Mouse (Mus musculus) stomach, embryonic 16.5 days (tissue): Measurements from ENCODE around the gene Gucd1. TPM values are rescaled to one million over a fixed set of nuclear protein-coding genes. Genes with fewer than 3 reads are reported as not detected.
A peak's percentile ranks its signal among the peaks of the same experiment; 100 is the strongest.

ENCODE experiments used
- ATAC-seq: fragments of 200-750 bp; cut with Nextera tagmentation; 2 replicates; pipeline ENCODE4 v1.8.0; 2017; ENCODE audit warnings: moderate number of reproducible peaks, moderate TSS enrichment; ENCODE audit not compliant: insufficient read depth, low FRiP score
- H3K27ac ChIP-seq: fragments of 300-500 bp; sonication (generic); 2 replicates; pipeline ENCODE4 v1.5.1; 2014; ENCODE audit warnings: low read length
- H3K27me3 ChIP-seq: fragments of 300-500 bp; sonication (generic); 2 replicates; pipeline ENCODE4 v1.6.1; 2014; ENCODE audit warnings: low read length, control low read depth, mixed read lengths; ENCODE audit not compliant: control insufficient read depth, insufficient read depth
- H3K36me3 ChIP-seq: fragments of 300-500 bp; sonication (generic); 2 replicates; pipeline ENCODE4 v1.6.1; 2014; ENCODE audit warnings: low read length; ENCODE audit not compliant: control insufficient read depth, insufficient read depth
- H3K4me1 ChIP-seq: fragments of 300-500 bp; sonication (generic); 2 replicates; pipeline ENCODE4 v1.6.1; 2014; ENCODE audit warnings: low read length, control low read depth, mixed read lengths; ENCODE audit not compliant: control insufficient read depth, insufficient read depth
- H3K4me2 ChIP-seq: fragments of 300-500 bp; sonication (generic); 2 replicates; pipeline ENCODE4 v1.6.1; 2014; ENCODE audit warnings: low read depth, low read length, mixed read lengths
- H3K4me3 ChIP-seq: fragments of 300-500 bp; sonication (generic); replicated peaks from 2 replicates; pipeline ENCODE4 v1.5.1; 2014; ENCODE audit warnings: mild to moderate bottlenecking, low read length
- H3K9ac ChIP-seq: fragments of 300-500 bp; sonication (generic); 2 replicates; pipeline ENCODE4 v1.6.1; 2014; ENCODE audit warnings: low read length
- H3K9me3 ChIP-seq: fragments of 300-500 bp; sonication (generic); replicated peaks from 2 replicates; pipeline ENCODE4 v1.6.1; 2016; ENCODE audit warnings: low read length, control low read depth; ENCODE audit not compliant: control insufficient read depth
- WGBS: fragments of 180-500 bp; shearing (Covaris S2); extraction: QIAGEN DNeasy Blood & Tissue Kit; methylation state at CpG from one replicate; pipeline ENCODE4 v1.1.7; 2014; 5-methylcytosine and 5-hydroxymethylcytosine counted together
- polyA plus RNA-seq: library from polyadenylated mRNA; unstranded; fragments of >200 nt; fragmentation: Nextera tagmentation; extraction: Ambion mirVana; gene quantifications from 2 replicates; pipeline ENCODE4 v1.2.1, GENCODE M21; 2015

Gucd1 gene
- polyA plus RNA-seq, 1 experiment from 2014 or later = 24.7 TPM

DNA sequence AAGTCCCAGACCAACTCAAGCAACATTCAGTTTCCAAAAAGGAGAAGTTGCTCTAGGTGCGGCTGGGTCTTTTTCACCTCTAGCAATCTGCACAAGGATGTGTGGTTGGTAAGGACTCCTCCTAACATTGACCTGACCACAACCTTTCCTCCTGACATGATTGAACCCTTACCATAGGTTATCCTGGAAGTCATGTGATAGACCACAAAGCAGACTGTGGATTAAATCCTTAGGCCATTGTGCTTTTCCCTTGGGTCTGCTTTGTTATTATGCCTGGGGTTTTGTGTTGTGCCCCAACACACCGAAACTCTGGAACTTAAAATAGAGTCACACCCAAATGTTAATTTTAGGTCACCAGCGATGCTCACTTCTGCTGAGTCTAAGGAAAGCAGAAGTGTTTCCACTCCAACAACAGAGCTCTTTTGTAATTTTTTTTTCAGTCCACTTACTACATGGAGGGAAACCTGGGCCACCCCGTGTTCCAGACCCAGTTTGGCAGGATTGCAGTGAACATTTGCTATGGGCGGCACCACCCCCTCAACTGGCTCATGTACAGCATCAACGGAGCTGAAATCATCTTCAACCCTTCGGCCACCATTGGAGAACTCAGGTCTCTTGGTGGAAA lies 88.1 kb downstream of the Gucd1 start:
- Histone ChIP-seq H3K9me3 (peaks cover 3% of the 10 kb centered on the region; the same call in 1 of the 2 replicates), H3K4me2 (peak overlapping the region; percentile 28; the same call in 1 of the 2 replicates), H3K4me3 (0 out of 2 replicates have a peak overlapping the region, but pooled peaks have one; percentile 3), H3K9ac (no peak overlapping the region), H3K4me1 (no peaks in the 10 kb centered on the region; the same call in 1 of the 2 replicates), H3K27ac (peak overlapping the region; percentile 53), H3K36me3 (no peaks in the 10 kb centered on the region), H3K27me3 (no peaks in the 10 kb centered on the region)
- peak; percentile 11; the same call in 1 of the 2 replicates for ATAC-seq
- 70% methylated on average over 7 of the region's 7 CpGs for WGBS

- Histone ChIP-seq H3K36me3 (no peaks in the 10 kb centered on the region), H3K27ac (peak overlapping the region; percentile 53), H3K9me3 (peaks cover 3% of the 10 kb centered on the region; the same call in 1 of the 2 replicates), H3K4me2 (peak overlapping the region; percentile 28; the same call in 1 of the 2 replicates), H3K4me3 (0 out of 2 replicates have a peak overlapping the region, but pooled peaks have one; percentile 3), H3K9ac (no peak overlapping the region), H3K4me1 (no peaks in the 10 kb centered on the region; the same call in 1 of the 2 replicates), H3K27me3 (no peaks in the 10 kb centered on the region)
- peak; percentile 99 for ATAC-seq
- WGBS = 51% methylated on average over 6 of the region's 6 CpGs
Measured at GRCm38 (mm10) chr10:75429004-75429380, 88.8 kb downstream of the Gucd1 start.

GRCm38 (mm10) chr10:75428049-75429003 lies 89.4 kb downstream of the Gucd1 start:
- no peak overlapping the region for H3K9ac ChIP-seq
- H3K36me3 ChIP-seq = no peaks in the 10 kb centered on the region
- ATAC-seq = no peak
- 80% methylated on average over 13 of the region's 13 CpGs for WGBS
- peak overlapping the region; percentile 28; the same call in 1 of the 2 replicates for H3K4me2 ChIP-seq
- H3K27me3 ChIP-seq = no peaks in the 10 kb centered on the region
- no peaks in the 10 kb centered on the region; the same call in 1 of the 2 replicates for H3K4me1 ChIP-seq
- H3K27ac ChIP-seq = peak overlapping the region; percentile 49
- peaks cover 3% of the 10 kb centered on the region; the same call in 1 of the 2 replicates for H3K9me3 ChIP-seq
- no peak overlapping the region for H3K4me3 ChIP-seq

GRCm38 (mm10) chr10:75424498-75424901 lies 93.3 kb downstream of the Gucd1 start:
- Histone ChIP-seq H3K4me1 (no peaks in the 10 kb centered on the region; the same call in 1 of the 2 replicates), H3K9me3 (no peaks in the 10 kb centered on the region), H3K4me2 (no peak overlapping the region), H3K9ac (no peak overlapping the region), H3K27ac (no peak overlapping the region), H3K36me3 (no peaks in the 10 kb centered on the region), H3K27me3 (no peaks in the 10 kb centered on the region), H3K4me3 (no peak overlapping the region)
- no peak for ATAC-seq
- 65% methylated on average over 10 of the region's 10 CpGs for WGBS

GRCm38 (mm10) chr10:75418747-75419146 lies 99.0 kb downstream of the Gucd1 start:
- H3K9ac ChIP-seq = no peak overlapping the region
- no peak overlapping the region for H3K27ac ChIP-seq
- 53% methylated on average over 4 of the region's 4 CpGs for WGBS
- no peak for ATAC-seq
- no peaks in the 10 kb centered on the region for H3K4me1 ChIP-seq
- H3K27me3 ChIP-seq = no peaks in the 10 kb centered on the region
- H3K4me3 ChIP-seq = no peak overlapping the region
- H3K36me3 ChIP-seq = no peaks in the 10 kb centered on the region
- no peak overlapping the region for H3K4me2 ChIP-seq
- H3K9me3 ChIP-seq = no peaks in the 10 kb centered on the region

DNA sequence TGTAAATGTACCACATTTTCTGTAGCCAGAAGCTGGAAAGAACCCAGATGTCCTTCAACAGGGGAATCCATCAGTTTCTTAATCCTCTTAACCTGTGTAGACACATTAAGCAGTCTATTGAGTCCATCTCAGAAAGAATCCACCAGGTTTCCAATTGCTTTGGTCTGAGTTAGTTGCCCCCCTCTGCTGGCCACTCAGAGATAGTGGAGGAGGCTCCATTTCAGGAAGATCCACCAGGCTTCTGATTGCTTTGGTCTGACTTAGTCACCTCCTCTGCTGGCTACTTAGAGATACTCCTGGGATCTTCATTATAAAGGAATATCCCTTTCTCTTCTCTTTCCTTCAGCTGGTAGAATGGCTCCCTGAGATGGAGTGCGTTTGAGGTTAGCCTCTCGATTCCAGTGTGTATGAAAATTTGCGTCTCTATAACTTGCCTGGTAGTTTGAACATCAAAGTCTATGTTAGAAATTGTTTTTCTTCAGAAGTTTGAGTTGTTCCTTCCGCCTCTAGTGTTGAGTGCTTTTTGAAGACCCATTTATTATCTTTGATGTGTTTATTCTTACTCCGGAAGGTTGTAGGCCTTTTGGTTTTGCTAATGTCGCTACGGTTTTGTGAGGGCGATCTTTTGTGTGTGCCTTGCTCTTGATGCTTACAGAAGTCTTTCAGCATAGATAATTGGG lies 100.3 kb downstream of the Gucd1 start:
- Histone ChIP-seq H3K4me1 (0 out of 2 replicates have a peak, but pooled peaks cover 2% of the 10 kb centered on the region), H3K4me3 (no peak overlapping the region), H3K27me3 (no peaks in the 10 kb centered on the region), H3K27ac (no peak overlapping the region), H3K4me2 (no peak overlapping the region), H3K9ac (no peak overlapping the region), H3K9me3 (no peaks in the 10 kb centered on the region), H3K36me3 (no peaks in the 10 kb centered on the region)
- 62% methylated on average over 8 of the region's 8 CpGs for WGBS
- no peak for ATAC-seq

GRCm38 (mm10) chr10:75414925-75415324 lies 102.8 kb downstream of the Gucd1 start:
- no peak overlapping the region for H3K9ac ChIP-seq
- no peak for ATAC-seq
- 83% methylated on average over 7 of the region's 7 CpGs for WGBS
- H3K4me3 ChIP-seq = no peak overlapping the region
- H3K9me3 ChIP-seq = no peaks in the 10 kb centered on the region
- H3K36me3 ChIP-seq = no peaks in the 10 kb centered on the region
- H3K4me1 ChIP-seq = peaks cover 7% of the 10 kb centered on the region
- H3K27me3 ChIP-seq = no peaks in the 10 kb centered on the region
- H3K27ac ChIP-seq = no peak overlapping the region
- H3K4me2 ChIP-seq = no peak overlapping the region

- no peak overlapping the region for H3K9ac ChIP-seq
Measured at GRCm38 (mm10) chr10:75412114-75413103, 105.4 kb downstream of the Gucd1 start.

More at GRCm38 (mm10) chr10:75412114-75413103, 105.4 kb downstream of the Gucd1 start:
- Histone ChIP-seq H3K4me1 (peaks cover 7% of the 10 kb centered on the region), H3K27me3 (no peaks in the 10 kb centered on the region), H3K36me3 (no peaks in the 10 kb centered on the region), H3K9me3 (no peaks in the 10 kb centered on the region), H3K27ac (no peak overlapping the region), H3K4me3 (no peak overlapping the region), H3K4me2 (no peak overlapping the region)
- no peak for ATAC-seq
- 57% methylated on average over 27 of the region's 27 CpGs for WGBS
